Mouse (Mus musculus): Measurements from ENCODE around the gene Cmtm2b. TPM values are rescaled to one million over a fixed set of nuclear protein-coding genes. Genes with fewer than 3 reads are reported as not detected.

The Cmtm2b gene
- polyA plus RNA-seq, 1 experiment from 2014 or later: not detected

- Histone ChIP-seq H3K4me1 (replicated peaks; ENCODE audit: control insufficient read depth, insufficient read depth, low read length) (0 out of 2 replicates have a peak, but pooled peaks cover 4% of the 10 kb centered on the region), H3K4me2 (replicated peaks; ENCODE audit: low read depth) (no peak overlapping the region), H3K9me3 (ENCODE audit: control insufficient read depth) (no peaks in the 10 kb centered on the region), H3K27me3 (replicated peaks; ENCODE audit: control insufficient read depth, insufficient read depth, low read length) (no peaks in the 10 kb centered on the region), H3K36me3 (ENCODE audit: control insufficient read depth, insufficient read depth) (no peaks in the 10 kb centered on the region), H3K9ac (ENCODE audit: low read depth, low read length) (no peak overlapping the region), H3K27ac (ENCODE audit: low read depth, low read length) (no peak overlapping the region), H3K4me3 (ENCODE audit: low read depth, low read length) (no peak overlapping the region)
- 72% methylated on average over 12 of the region's 12 CpGs for WGBS
- ATAC-seq: no peak
- TF ChIP-seq CTCF (IDR thresholded peaks at IDR 0.05; ENCODE audit: low read depth): no peak
Measured at GRCm38 (mm10) chr8:104369591-104369990, 47.6 kb downstream of the Cmtm2b start.

- WGBS: 64% methylated on average over 6 of the region's 6 CpGs
- no peak for ATAC-seq
- H3K4me2 ChIP-seq (replicated peaks; ENCODE audit: low read depth): no peak overlapping the region
- no peaks in the 10 kb centered on the region for H3K36me3 ChIP-seq (ENCODE audit: control insufficient read depth, insufficient read depth)
- H3K27ac ChIP-seq (ENCODE audit: low read depth, low read length): no peak overlapping the region
- TF ChIP-seq CTCF (IDR thresholded peaks at IDR 0.05; ENCODE audit: low read depth): no peak
- no peaks in the 10 kb centered on the region for H3K27me3 ChIP-seq (replicated peaks; ENCODE audit: control insufficient read depth, insufficient read depth, low read length)
- H3K9ac ChIP-seq (ENCODE audit: low read depth, low read length): no peak overlapping the region
- 0 out of 2 replicates have a peak, but pooled peaks cover 4% of the 10 kb centered on the region for H3K4me1 ChIP-seq (replicated peaks; ENCODE audit: control insufficient read depth, insufficient read depth, low read length)
- H3K4me3 ChIP-seq (ENCODE audit: low read depth, low read length): no peak overlapping the region
- no peaks in the 10 kb centered on the region for H3K9me3 ChIP-seq (ENCODE audit: control insufficient read depth)
Measured at GRCm38 (mm10) chr8:104370071-104370470, 48.0 kb downstream of the Cmtm2b start.

GRCm38 (mm10) chr8:104371121-104371520, 49.1 kb downstream of the Cmtm2b start:
- H3K27ac ChIP-seq (ENCODE audit: low read depth, low read length): no peak overlapping the region
- ATAC-seq: no peak
- WGBS: 79% methylated on average over 6 of the region's 6 CpGs
- no peak overlapping the region for H3K9ac ChIP-seq (ENCODE audit: low read depth, low read length)
- no peak overlapping the region for H3K4me2 ChIP-seq (replicated peaks; ENCODE audit: low read depth)
- H3K36me3 ChIP-seq (ENCODE audit: control insufficient read depth, insufficient read depth): no peaks in the 10 kb centered on the region
- H3K27me3 ChIP-seq (replicated peaks; ENCODE audit: control insufficient read depth, insufficient read depth, low read length): no peaks in the 10 kb centered on the region
- H3K4me1 ChIP-seq (replicated peaks; ENCODE audit: control insufficient read depth, insufficient read depth, low read length): peaks cover 9% of the 10 kb centered on the region; the same call in 1 of the 2 replicates
- no peaks in the 10 kb centered on the region for H3K9me3 ChIP-seq (ENCODE audit: control insufficient read depth)
- H3K4me3 ChIP-seq (ENCODE audit: low read depth, low read length): no peak overlapping the region
- no peak for TF ChIP-seq CTCF (IDR thresholded peaks at IDR 0.05; ENCODE audit: low read depth)

- peak overlapping the region; percentile 54 for H3K4me2 ChIP-seq (replicated peaks; ENCODE audit: low read depth)
- 46% methylated on average over 11 of the region's 11 CpGs for WGBS
- no peaks in the 10 kb centered on the region for H3K27me3 ChIP-seq (replicated peaks; ENCODE audit: control insufficient read depth, insufficient read depth, low read length)
- H3K4me1 ChIP-seq (replicated peaks; ENCODE audit: control insufficient read depth, insufficient read depth, low read length): peaks cover 12% of the 10 kb centered on the region; the same call in 1 of the 2 replicates
- H3K36me3 ChIP-seq (ENCODE audit: control insufficient read depth, insufficient read depth): no peaks in the 10 kb centered on the region
- H3K4me3 ChIP-seq (ENCODE audit: low read depth, low read length): no peak overlapping the region
- ATAC-seq: peak; percentile 31; the same call in 1 of the 2 replicates
- H3K9ac ChIP-seq (ENCODE audit: low read depth, low read length): no peak overlapping the region
- H3K9me3 ChIP-seq (ENCODE audit: control insufficient read depth): no peaks in the 10 kb centered on the region
- TF ChIP-seq CTCF (IDR thresholded peaks at IDR 0.05; ENCODE audit: low read depth): peak; percentile 60
- peak overlapping the region; percentile 46 for H3K27ac ChIP-seq (ENCODE audit: low read depth, low read length)
Measured at GRCm38 (mm10) chr8:104373779-104374178, 51.7 kb downstream of the Cmtm2b start.

GRCm38 (mm10) chr8:104374269-104374668, 52.2 kb downstream of the Cmtm2b start:
- peak; percentile 43 for ATAC-seq

GRCm38 (mm10) chr8:104374864-104375846, 53.1 kb downstream of the Cmtm2b start:
- no peaks in the 10 kb centered on the region for H3K9me3 ChIP-seq (ENCODE audit: control insufficient read depth)
- TF ChIP-seq CTCF (IDR thresholded peaks at IDR 0.05; ENCODE audit: low read depth): no peak
- peak overlapping the region; percentile 84 for H3K27ac ChIP-seq (ENCODE audit: low read depth, low read length)
- H3K27me3 ChIP-seq (replicated peaks; ENCODE audit: control insufficient read depth, insufficient read depth, low read length): no peaks in the 10 kb centered on the region
- H3K4me2 ChIP-seq (replicated peaks; ENCODE audit: low read depth): peak overlapping the region; percentile 54
- peaks cover 12% of the 10 kb centered on the region; the same call in 1 of the 2 replicates for H3K4me1 ChIP-seq (replicated peaks; ENCODE audit: control insufficient read depth, insufficient read depth, low read length)
- no peaks in the 10 kb centered on the region for H3K36me3 ChIP-seq (ENCODE audit: control insufficient read depth, insufficient read depth)
- ATAC-seq: peak; percentile 89
- 0 out of 2 replicates have a peak overlapping the region, but pooled peaks have one; percentile 17 for H3K9ac ChIP-seq (ENCODE audit: low read depth, low read length)
- WGBS: 15% methylated on average over 14 of the region's 14 CpGs
- H3K4me3 ChIP-seq (ENCODE audit: low read depth, low read length): no peak overlapping the region

More at GRCm38 (mm10) chr8:104374269-104374668, 52.2 kb downstream of the Cmtm2b start:
- H3K4me2 ChIP-seq (replicated peaks; ENCODE audit: low read depth): peak overlapping the region; percentile 54
- no peak overlapping the region for H3K9ac ChIP-seq (ENCODE audit: low read depth, low read length)
- H3K36me3 ChIP-seq (ENCODE audit: control insufficient read depth, insufficient read depth): no peaks in the 10 kb centered on the region
- WGBS: 40% methylated on average over 11 of the region's 11 CpGs
- TF ChIP-seq CTCF (IDR thresholded peaks at IDR 0.05; ENCODE audit: low read depth): no peak
- peaks cover 12% of the 10 kb centered on the region; the same call in 1 of the 2 replicates for H3K4me1 ChIP-seq (replicated peaks; ENCODE audit: control insufficient read depth, insufficient read depth, low read length)
- no peaks in the 10 kb centered on the region for H3K9me3 ChIP-seq (ENCODE audit: control insufficient read depth)
- peak overlapping the region; percentile 84 for H3K27ac ChIP-seq (ENCODE audit: low read depth, low read length)
- no peaks in the 10 kb centered on the region for H3K27me3 ChIP-seq (replicated peaks; ENCODE audit: control insufficient read depth, insufficient read depth, low read length)
- no peak overlapping the region for H3K4me3 ChIP-seq (ENCODE audit: low read depth, low read length)

Measured in intestine, postnatal 0 days (tissue).